Mouse (Mus musculus): ENCODE results near the gene Rab27a. TPM values are rescaled to one million over a fixed set of nuclear protein-coding genes. Genes with fewer than 3 reads are reported as not detected.
"Not testable (repeated sequence)": the region's sequence is repeated elsewhere in the genome, so short reads cannot be mapped to it uniquely, and the experiment has no call there.

Rab27a gene
- polyA plus RNA-seq, 1 experiment from 2014 or later = 2.9 TPM

DNA sequence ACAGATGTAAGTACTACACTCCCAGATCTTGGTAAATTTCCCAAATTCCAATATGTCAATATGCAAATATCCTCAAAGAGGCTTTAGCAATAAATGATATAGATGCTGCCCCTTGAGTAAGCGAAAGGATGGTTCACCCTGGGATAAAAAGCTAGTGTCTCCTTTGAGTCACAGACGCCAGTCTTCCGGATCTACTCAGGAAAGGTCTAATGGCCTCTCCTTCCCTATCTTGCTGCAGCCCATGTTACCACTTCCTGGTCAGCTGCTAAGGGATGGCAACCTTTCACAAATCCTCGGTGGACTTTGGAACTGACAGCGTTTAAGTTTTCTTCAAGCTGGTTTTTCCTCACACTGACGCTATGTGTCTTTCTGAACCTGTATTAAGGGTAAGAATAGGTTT is 24.0 kb downstream of the Rab27a start:
- no peak for DNase-seq (ENCODE audit: low read depth, low spot score)
- in situ Hi-C loops (cut with MboI; ENCODE audit: low pct_unique_long_range_greater_than_20kb) = no loop called here
- H3K27me3 ChIP-seq = no peaks in the 10 kb centered on the region
- CTCF ChIA-PET = no interaction called here
- no peak for TF ChIP-seq CTCF (IDR thresholded peaks at IDR 0.05)
- POLR2A ChIA-PET = no interaction called here
- no peak for ATAC-seq

DNA sequence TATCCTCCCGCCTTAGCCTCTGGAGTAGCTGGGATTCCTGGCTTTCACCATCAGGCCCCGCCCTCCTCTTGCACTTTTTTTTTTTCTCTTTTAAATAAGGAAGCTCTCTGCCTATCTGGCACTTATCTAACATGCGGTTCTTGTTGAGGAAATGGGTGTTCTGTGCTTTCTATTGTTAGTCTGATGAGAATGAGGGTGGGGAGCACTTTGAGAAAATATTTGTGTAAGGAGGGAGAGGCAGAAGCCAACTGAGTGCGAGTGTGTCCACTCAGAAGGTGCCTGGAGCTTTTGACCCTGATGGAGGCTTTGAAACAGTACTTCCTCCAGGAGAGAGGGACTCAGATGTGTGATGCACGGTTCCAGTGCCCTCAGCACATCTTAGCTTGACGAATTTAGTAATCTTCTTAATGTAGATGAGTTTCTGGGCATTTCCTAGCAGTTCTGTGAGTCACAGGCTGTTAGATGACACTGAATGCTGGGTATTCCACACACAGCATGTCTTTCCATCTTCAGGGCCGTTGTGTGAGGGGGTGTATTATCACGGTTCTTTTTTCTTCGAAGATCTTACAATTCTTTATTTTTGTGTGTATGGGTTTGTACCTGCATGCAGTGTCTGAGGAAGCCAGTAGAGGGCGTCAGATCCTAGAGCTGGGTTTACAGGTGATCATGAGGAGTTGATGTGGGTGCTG is 26.5 kb downstream of the Rab27a start:
- ATAC-seq = no peak
- ChIA-PET POLR2A (no interaction called here), CTCF (interaction anchor here (0.9 kb wide), 1 partner anchor 27 kb away, joined by 3 read pairs; the partner anchor contains the start of gene Rab27a)
- peak; percentile 35 for TF ChIP-seq CTCF (IDR thresholded peaks at IDR 0.05)
- no peaks in the 10 kb centered on the region for H3K27me3 ChIP-seq
- no peak for DNase-seq (ENCODE audit: low read depth, low spot score)
- in situ Hi-C loops (cut with MboI; ENCODE audit: low pct_unique_long_range_greater_than_20kb) = no loop called here

DNA sequence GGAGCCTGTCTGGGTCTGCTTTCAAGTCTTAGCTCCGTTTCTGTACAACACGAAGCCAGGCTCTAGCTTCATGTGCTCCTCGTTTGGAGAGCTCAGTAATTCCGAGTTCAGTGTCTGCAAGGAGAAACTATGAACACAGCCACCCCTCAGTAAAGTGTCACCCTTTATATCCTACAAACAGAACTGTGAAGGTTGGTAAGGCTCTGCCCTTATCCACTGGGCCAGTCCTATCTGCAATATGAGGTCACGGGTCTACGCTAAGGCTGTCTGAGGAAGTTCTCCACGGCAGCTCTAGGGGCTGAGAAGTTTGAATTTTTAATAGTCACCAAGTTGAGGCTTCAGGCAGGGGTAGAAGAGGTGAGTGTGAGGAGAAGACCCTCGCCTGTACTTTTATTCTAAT is 27.8 kb downstream of the Rab27a start:
- TF ChIP-seq CTCF (IDR thresholded peaks at IDR 0.05) = no peak
- ATAC-seq = no peak
- ChIA-PET POLR2A (no interaction called here), CTCF (no interaction called here)
- no peak for DNase-seq (ENCODE audit: low read depth, low spot score)
- in situ Hi-C loops (cut with MboI; ENCODE audit: low pct_unique_long_range_greater_than_20kb) = no loop called here
- H3K27me3 ChIP-seq = no peaks in the 10 kb centered on the region

DNA sequence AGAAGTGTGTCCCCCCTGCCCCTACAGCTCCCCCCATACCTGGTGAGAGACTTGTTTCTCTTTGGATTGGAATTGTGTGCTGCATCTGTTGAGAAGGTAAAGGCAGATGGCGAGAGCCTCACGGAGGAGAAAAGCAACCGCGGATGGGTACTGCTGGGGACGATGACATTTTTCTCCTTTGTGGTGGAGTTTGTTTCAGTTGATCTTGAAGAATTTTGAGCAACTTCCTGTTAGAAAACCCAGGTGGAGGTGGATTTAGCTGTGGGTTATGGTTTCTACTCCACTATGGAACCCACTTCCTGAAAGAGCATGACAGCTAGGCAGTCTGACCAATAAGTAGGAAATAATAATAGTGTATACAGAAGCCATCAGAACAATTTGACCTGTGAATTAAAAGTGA is 28.5 kb downstream of the Rab27a start:
- ChIA-PET CTCF (no interaction called here), POLR2A (no interaction called here)

DNA sequence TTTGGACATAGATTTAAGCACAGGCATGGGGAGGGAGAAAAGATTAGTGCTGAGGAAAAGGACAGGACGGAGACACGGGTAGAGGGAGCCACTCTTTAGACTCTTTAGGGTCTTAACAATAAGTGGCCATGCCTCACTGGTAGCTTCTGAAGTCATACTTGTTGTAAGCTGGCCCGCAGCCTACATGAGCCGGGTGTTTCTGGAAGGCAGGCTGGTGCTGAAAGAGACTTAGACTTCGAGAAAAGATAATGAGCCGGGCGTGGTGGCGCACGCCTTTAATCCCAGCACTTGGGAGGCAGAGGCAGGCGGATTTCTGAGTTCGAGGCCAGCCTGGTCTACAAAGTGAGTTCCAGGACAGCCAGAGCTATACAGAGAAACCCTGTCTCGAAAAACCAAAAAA is 34.7 kb downstream of the Rab27a start:
- POLR2A ChIA-PET; ATAC-seq; CTCF ChIA-PET; H3K27me3 ChIP-seq; DNase-seq (ENCODE audit: low read depth, low spot score); in situ Hi-C loops (cut with MboI; ENCODE audit: low pct_unique_long_range_greater_than_20kb): not testable (repeated sequence)

More for the DNA sequence above, 28.5 kb downstream of the Rab27a start:
- TF ChIP-seq CTCF (IDR thresholded peaks at IDR 0.05) = no peak
- in situ Hi-C loops (cut with MboI; ENCODE audit: low pct_unique_long_range_greater_than_20kb) = no loop called here
- no peak for DNase-seq (ENCODE audit: low read depth, low spot score)
- ATAC-seq = no peak
- no peaks in the 10 kb centered on the region for H3K27me3 ChIP-seq

DNA sequence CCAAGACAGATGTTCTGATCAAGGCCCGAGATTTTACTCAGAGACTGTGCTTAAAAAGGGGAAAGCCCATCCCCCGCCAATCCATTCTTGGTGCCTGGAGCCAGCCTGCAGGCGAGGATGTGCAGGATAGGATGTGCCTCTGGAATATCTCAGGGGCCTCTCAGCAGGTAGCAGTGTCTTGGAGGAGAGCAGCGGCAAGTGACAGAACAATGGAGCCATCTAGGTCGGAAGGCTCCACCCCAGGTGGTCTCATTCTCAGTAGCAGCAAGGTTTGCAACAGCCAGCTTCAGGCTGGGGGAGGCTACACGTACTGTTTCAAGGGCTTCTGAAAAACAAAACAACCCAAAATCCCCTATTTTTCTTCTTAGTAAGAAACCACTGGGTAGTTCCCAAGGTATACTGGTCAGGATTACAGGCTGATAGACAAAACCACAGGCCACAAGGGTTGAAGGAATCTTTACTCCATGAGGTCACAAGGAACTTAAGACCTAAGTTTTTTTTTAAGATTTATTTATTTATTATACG is 35.2 kb downstream of the Rab27a start:
- no peak for DNase-seq (ENCODE audit: low read depth, low spot score)
- ATAC-seq = no peak
- POLR2A ChIA-PET = no interaction called here
- no peaks in the 10 kb centered on the region for H3K27me3 ChIP-seq
- in situ Hi-C loops (cut with MboI; ENCODE audit: low pct_unique_long_range_greater_than_20kb) = no loop called here
- CTCF ChIA-PET = no interaction called here
- no peak for TF ChIP-seq CTCF (IDR thresholded peaks at IDR 0.05)

DNA sequence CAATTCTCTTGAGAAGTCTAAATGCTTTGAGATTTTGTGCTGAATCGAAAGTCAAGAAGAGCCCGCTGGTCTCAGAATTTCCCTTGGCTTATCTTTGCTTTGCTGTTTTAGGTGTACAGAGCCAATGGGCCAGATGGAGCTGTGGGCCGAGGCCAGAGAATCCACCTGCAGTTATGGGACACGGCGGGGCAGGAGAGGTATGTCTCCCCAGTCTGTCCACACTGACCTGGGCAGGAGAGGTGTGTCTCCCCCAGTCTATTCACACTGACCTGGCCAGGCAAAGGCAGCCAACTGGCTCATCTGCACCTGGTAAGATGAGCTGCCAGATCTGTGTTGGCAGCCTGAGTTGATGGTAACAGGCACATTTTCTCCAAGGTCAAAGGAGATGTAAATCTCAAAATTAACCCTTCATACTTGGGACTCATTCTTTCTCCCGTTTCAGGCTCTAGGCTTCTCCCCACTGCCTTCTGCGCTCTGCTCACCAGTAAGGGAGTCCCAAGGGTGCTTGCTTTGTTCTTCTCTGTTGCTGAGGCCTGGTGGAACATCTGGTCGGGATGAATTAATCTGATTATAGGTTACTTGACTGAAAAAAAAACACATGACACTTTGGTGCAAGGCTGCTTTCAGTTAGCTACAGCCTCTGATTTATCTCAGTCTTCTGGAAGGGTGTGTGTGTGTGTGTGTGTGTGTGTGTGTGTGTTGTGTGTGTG is 37.8 kb downstream of the Rab27a start:
- no peak for ATAC-seq
- in situ Hi-C loops (cut with MboI; ENCODE audit: low pct_unique_long_range_greater_than_20kb) = no loop called here
- no peak for TF ChIP-seq CTCF (IDR thresholded peaks at IDR 0.05)
- ChIA-PET CTCF (interaction anchor here (0.9 to 1.5 kb wide), 3 partner anchors 10 to 48 kb away, joined by 3 read pairs; no protein-coding TSS in a partner anchor), POLR2A (interaction anchor here (0.6 to 1.3 kb wide), 2 partner anchors 15 to 50 kb away, joined by 3 to 4 read pairs; no protein-coding TSS in a partner anchor)
- no peak for DNase-seq (ENCODE audit: low read depth, low spot score)
- peaks cover 4% of the 10 kb centered on the region for H3K27me3 ChIP-seq

DNA sequence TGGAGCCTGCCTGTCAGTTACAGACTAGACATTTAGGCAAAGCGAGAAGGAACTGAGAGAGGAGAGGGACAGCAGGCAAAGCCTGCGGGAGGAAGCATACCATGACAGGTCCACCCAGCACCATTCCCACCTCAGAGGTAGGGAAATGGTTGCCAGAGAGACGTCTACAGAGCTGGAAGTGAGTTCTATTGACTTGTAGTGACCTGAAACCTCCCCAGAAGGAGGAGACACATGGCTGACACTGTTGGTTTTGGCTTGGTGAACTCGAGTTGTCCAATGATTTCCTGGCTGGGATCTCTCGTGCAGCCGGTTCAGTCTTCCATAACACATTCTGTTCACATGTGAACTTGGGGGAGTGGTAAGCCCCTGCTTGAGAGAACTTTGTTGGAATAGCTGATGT is 39.3 kb downstream of the Rab27a start:
- peaks cover 4% of the 10 kb centered on the region for H3K27me3 ChIP-seq
- in situ Hi-C loops (cut with MboI; ENCODE audit: low pct_unique_long_range_greater_than_20kb) = no loop called here
- TF ChIP-seq CTCF (IDR thresholded peaks at IDR 0.05) = no peak
- ATAC-seq (no peak), DNase-seq (ENCODE audit: low read depth, low spot score) (no peak)
- POLR2A ChIA-PET = no interaction called here
- CTCF ChIA-PET = interaction anchor here (1.7 kb wide), 1 partner anchor 41 kb away, joined by 5 read pairs; no protein-coding TSS in a partner anchor

DNA sequence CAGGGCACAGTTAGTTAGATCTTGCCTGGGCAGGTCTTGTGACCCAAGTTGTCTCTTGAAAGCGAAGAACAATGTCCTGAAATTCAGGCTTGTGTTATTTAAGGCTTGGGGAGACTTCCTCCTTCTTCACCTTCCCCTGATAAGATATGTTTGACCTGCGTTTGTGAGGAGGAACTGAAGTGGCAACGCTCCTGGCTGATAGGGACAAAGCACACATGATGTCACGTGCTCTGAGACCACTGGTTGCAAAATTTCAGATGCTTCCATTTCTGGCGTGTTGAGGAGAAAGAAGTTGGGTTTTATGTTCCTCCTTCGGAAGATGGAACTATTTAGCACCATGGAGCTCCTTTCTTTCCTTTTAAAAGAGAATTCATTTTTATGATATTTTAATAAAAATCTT is 41.2 kb downstream of the Rab27a start:
- no peak for TF ChIP-seq CTCF (IDR thresholded peaks at IDR 0.05)
- ChIA-PET POLR2A (no interaction called here), CTCF (no interaction called here)
- no peak for ATAC-seq
- in situ Hi-C loops (cut with MboI; ENCODE audit: low pct_unique_long_range_greater_than_20kb) = no loop called here
- H3K27me3 ChIP-seq = peaks cover 4% of the 10 kb centered on the region
- no peak for DNase-seq (ENCODE audit: low read depth, low spot score)

DNA sequence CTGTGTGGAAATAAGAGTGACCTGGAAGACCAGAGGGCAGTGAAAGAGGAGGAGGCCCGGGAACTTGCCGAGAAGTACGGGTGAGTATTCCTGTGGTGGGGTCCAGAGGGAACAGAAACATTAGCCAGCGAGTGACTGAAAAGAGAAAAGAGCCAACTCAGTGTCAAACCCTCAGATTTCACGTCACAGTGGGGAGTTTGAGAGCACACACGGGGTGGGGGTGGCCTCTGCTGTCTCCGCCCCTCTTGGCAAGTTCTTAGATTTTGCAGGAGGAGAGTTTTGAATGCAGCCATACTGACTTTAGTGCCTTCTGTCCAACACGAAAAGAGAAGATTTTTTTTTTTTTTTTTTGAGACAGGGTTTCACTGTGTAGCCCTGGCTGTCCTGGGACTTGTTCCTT is 42.5 kb downstream of the Rab27a start:
- DNase-seq (ENCODE audit: low read depth, low spot score) (no peak), ATAC-seq (no peak)
- POLR2A ChIA-PET = no interaction called here
- CTCF ChIA-PET = no interaction called here
- in situ Hi-C loops (cut with MboI; ENCODE audit: low pct_unique_long_range_greater_than_20kb) = no loop called here
- peaks cover 4% of the 10 kb centered on the region for H3K27me3 ChIP-seq
- TF ChIP-seq CTCF (IDR thresholded peaks at IDR 0.05) = no peak

DNA sequence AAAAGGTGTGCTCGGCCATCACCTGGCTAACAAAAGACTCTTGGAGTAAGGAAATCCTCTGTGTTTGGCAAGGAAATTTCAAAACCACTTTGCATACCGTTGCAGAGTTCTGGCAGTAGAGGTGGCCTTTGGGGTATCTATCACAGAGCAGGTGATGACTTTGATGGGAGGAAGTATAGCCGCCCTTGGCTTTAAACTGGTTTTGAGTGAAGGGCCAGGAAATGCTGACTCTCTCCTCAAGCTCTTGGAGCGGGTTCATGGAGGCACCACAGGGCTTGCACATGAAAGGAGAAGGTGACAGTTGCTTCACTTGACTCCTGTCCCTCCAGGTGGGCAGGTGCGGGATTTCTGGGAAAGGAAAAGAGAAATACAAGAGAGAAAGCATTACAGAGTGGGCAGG is 42.9 kb downstream of the Rab27a start:
- no peak for TF ChIP-seq CTCF (IDR thresholded peaks at IDR 0.05)
- ChIA-PET POLR2A (no interaction called here), CTCF (no interaction called here)
- no peak for ATAC-seq
- in situ Hi-C loops (cut with MboI; ENCODE audit: low pct_unique_long_range_greater_than_20kb) = no loop called here
- peaks cover 4% of the 10 kb centered on the region for H3K27me3 ChIP-seq
- no peak for DNase-seq (ENCODE audit: low read depth, low spot score)
